Mouse (Mus musculus): ENCODE results near the gene Gm8356. TPM values are rescaled to one million over a fixed set of nuclear protein-coding genes. Genes with fewer than 3 reads are reported as not detected.
"Not testable (repeated sequence)": the region's sequence is repeated elsewhere in the genome, so short reads cannot be mapped to it uniquely, and the experiment has no call there.

Gm8356 gene
- not detected for total RNA-seq (2021)
- long read RNA-seq, experiment 1, result 0 reads
- long read RNA-seq, experiment 2, result 0 reads

DNA sequence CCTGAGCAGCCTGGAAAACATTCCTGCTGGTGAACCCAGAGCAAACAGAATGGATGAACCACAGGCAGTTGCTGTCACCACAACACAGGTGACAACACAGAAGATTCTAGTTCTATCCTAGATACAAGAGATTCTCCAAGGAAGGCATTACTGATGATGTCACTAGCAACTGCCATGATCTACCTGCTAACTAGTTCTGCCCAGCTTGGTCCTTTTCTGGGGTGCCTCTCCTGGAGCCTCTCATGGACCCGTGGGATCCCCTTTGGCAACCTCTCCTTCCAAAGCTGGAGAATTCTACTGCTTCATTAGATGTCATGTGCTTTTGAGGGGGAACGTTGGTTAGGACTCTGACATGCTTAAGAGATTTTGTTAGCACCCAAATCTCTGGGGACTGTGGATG, at the start of gene Gm8356:
Gene Gm8356, minus strand, starts transcription at position 101 of the 400 bp plus-strand sequence.
- DNase-seq (ENCODE audit: low spot score in 2 of 2), result not testable (repeated sequence)

DNA sequence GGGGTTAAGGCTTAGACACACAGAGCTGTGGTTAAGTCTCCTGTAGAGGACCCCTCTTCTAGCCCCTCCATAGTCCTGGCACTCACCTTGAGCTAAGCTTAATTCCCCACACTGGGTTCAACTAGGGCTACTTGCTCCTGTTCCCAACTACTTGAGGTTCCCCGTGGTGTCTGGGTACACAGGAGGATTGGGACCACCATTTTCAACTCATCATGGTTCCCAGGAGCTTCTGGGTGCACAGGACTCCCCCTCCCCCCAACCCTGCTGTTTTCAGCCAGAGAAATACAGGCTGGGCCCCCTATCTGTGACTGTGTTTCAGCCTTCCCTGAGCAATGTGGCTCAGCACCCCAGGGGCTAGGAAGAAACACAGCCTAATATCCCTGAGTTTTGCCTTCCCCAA, 50.8 kb downstream of the Gm8356 start:
- DNase-seq (ENCODE audit: low spot score in 2 of 2), result not testable (repeated sequence)

DNA sequence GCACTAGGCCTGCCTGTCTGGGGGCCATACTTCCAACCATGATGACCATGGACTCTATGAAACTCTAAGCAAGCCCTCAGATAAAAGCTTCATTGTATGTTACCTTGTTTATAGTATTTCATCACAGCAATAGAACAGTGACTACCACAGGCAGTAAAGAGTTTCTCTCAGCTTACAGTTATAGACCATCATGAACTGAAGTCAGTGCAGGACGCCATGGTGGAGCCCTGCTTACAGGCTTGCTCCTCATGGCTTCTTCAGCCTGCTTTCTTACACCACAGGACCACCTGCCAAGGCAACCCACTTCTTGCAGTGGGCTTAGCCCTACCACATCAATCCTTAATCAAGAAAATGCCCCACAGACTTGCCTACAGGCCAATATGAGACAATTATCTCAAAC, 51.5 kb downstream of the Gm8356 start:
- not testable (repeated sequence) for DNase-seq (ENCODE audit: low spot score in 2 of 2)

DNA sequence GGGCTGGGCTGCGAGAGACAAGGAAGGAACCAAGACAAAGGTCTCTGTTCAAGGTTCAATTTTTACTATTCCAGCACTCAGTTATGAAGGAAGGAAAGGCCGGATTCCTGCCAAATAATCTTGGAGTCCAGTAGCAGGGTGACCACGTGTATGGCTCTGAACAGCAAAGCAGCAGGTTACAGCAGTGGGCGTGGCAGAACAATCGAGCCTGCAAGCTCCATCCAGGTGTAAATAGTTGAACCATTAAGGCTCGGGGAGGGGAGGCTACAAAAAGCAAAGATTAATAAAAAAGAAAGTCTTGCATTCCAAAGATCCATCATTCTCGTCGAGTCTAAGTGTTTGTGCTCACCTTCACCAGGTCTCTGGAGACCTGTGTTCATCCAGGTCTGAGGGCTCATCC, 55.0 kb downstream of the Gm8356 start:
- not testable (repeated sequence) for DNase-seq (ENCODE audit: low spot score in 2 of 2)

Other genes starting within 250 kb of the Gm8356 start
- gene Gm21103, start 232.4 kb downstream of the Gm8356 start, total RNA-seq (2021), result not detected
- gene Gm3618, start 193.6 kb downstream of the Gm8356 start, total RNA-seq (2021), result not detected
- not detected for gene Gm16440, start 147.0 kb downstream of the Gm8356 start, total RNA-seq (2021)
- 1 to 10 TPM in 1 of 2 experiments, not detected in 1; 1.8 TPM for gene Gm3591, start 124.8 kb downstream of the Gm8356 start, total RNA-seq (2021)
- not detected for gene Gm3594, start 92.7 kb downstream of the Gm8356 start, total RNA-seq (2021)
- gene Gm3629, start 53.3 kb upstream of the Gm8356 start, total RNA-seq (2021), result under 1 TPM in 1 of 2 experiments, not detected in 1; 0.28 TPM
- not detected for gene Gm3460, start 85.1 kb upstream of the Gm8356 start, total RNA-seq (2021)
- gene Gm10251, start 146.9 kb upstream of the Gm8356 start, total RNA-seq (2021), result not detected
- not detected for gene Gm8050, start 183.0 kb upstream of the Gm8356 start, total RNA-seq (2021)
- gene Gm3636, start 205.0 kb upstream of the Gm8356 start, total RNA-seq (2021), result 1 to 10 TPM; 3.2 to 5.1 TPM
- gene Gm8362, start 237.1 kb upstream of the Gm8356 start, total RNA-seq (2021), result not detected